Mouse (Mus musculus): ENCODE results near the gene Kcnj16. TPM values are rescaled to one million over a fixed set of nuclear protein-coding genes. Genes with fewer than 3 reads are reported as not detected.
A peak's percentile ranks its signal among the peaks of the same experiment; 100 is the strongest.

Kcnj16 gene
- polyA plus RNA-seq, 1 experiment from 2014 or later: 13.4 TPM

DNA sequence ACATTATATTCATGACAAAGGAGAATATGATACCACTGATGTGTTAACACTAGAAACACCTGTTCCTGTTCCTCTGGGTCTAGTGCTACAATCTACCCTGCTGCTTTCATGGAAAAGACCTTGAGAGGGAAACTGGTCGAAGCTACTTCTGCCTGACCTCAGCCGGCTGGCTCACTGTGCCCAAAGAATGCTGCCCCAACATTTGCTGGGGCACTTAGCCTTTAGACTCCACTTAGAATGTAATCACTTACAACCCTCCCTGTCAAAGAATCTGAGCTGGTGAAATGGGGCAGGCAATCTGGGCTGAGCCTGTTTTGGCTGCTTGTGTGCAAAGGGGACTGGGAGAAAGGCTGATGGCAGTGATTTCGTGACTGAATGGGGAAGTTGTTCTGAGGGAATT, 18.1 kb downstream of the Kcnj16 start:
- Histone ChIP-seq H3K9ac (replicated peaks; ENCODE audit: low read length) (no peak overlapping the region), H3K4me1 (ENCODE audit: insufficient read depth, low read length) (peaks cover 3% of the 10 kb centered on the region; the same call in 1 of the 2 replicates), H3K9me3 (ENCODE audit: low read length) (no peaks in the 10 kb centered on the region), H3K27ac (ENCODE audit: low read length) (peak overlapping the region; percentile 71), H3K4me2 (replicated peaks; ENCODE audit: low read depth, low read length) (no peak overlapping the region), H3K27me3 (ENCODE audit: insufficient read depth, low read length) (no peaks in the 10 kb centered on the region), H3K4me3 (ENCODE audit: low read length) (no peak overlapping the region), H3K36me3 (ENCODE audit: insufficient read depth, low read length) (no peaks in the 10 kb centered on the region)
- WGBS: 39% methylated on average over 3 of the region's 3 CpGs
- ATAC-seq (ENCODE audit: low FRiP score, low TSS enrichment): peak; percentile 82

DNA sequence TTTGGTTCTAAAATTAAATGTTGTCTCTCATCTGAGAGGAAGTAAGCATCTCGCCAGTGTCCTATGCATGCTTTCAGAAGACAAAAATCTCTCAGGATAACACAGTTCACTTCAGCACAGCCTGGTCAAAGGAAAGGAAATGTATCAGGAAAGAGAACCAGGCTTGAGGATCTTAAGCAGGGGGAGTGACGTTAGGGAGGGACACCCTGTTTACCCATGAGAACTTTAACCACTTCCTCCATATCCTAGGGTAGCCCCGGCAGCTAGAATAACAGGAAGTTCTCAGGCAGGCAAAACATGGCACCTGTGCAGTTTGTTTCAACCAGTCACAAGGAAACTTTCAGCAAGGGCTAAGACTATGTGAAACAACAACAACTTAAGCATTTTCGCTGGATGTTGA, 25.8 kb downstream of the Kcnj16 start:
- no peak overlapping the region for H3K4me2 ChIP-seq (replicated peaks; ENCODE audit: low read depth, low read length)
- H3K4me1 ChIP-seq (ENCODE audit: insufficient read depth, low read length): no peaks in the 10 kb centered on the region
- no peaks in the 10 kb centered on the region for H3K9me3 ChIP-seq (ENCODE audit: low read length)
- no peak overlapping the region for H3K27ac ChIP-seq (ENCODE audit: low read length)
- no peak for ATAC-seq (ENCODE audit: low FRiP score, low TSS enrichment)
- WGBS: 37% methylated on average over 4 of the region's 4 CpGs
- no peaks in the 10 kb centered on the region for H3K27me3 ChIP-seq (ENCODE audit: insufficient read depth, low read length)
- H3K9ac ChIP-seq (replicated peaks; ENCODE audit: low read length): no peak overlapping the region
- no peaks in the 10 kb centered on the region for H3K36me3 ChIP-seq (ENCODE audit: insufficient read depth, low read length)
- H3K4me3 ChIP-seq (ENCODE audit: low read length): no peak overlapping the region

DNA sequence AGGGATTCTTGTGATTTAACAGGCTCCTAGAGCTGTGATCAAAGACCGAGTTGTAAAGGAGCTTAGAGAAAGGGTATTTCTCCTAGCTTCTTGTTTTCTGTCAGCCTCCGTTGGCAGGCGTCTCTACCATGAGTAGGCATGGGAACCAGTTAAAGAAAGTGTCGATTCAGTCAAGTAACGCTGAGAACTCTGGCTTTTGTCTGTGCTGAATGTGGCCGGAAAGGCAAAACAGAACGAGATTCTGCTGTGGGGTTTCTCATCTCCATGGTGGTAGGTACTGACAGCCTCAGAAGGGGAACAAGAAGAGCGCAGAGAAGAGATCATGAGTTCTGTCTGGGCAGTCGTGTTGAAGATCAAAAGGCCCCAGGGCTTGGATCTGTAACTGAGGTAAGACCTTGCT, 29.4 kb downstream of the Kcnj16 start:
- 75% methylated on average over 9 of the region's 9 CpGs for WGBS
- ATAC-seq (ENCODE audit: low FRiP score, low TSS enrichment): no peak
- no peak overlapping the region for H3K4me2 ChIP-seq (replicated peaks; ENCODE audit: low read depth, low read length)
- H3K9ac ChIP-seq (replicated peaks; ENCODE audit: low read length): no peak overlapping the region
- H3K27ac ChIP-seq (ENCODE audit: low read length): no peak overlapping the region
- H3K4me1 ChIP-seq (ENCODE audit: insufficient read depth, low read length): no peaks in the 10 kb centered on the region
- no peaks in the 10 kb centered on the region for H3K36me3 ChIP-seq (ENCODE audit: insufficient read depth, low read length)
- no peaks in the 10 kb centered on the region for H3K27me3 ChIP-seq (ENCODE audit: insufficient read depth, low read length)
- no peaks in the 10 kb centered on the region for H3K9me3 ChIP-seq (ENCODE audit: low read length)
- H3K4me3 ChIP-seq (ENCODE audit: low read length): no peak overlapping the region

DNA sequence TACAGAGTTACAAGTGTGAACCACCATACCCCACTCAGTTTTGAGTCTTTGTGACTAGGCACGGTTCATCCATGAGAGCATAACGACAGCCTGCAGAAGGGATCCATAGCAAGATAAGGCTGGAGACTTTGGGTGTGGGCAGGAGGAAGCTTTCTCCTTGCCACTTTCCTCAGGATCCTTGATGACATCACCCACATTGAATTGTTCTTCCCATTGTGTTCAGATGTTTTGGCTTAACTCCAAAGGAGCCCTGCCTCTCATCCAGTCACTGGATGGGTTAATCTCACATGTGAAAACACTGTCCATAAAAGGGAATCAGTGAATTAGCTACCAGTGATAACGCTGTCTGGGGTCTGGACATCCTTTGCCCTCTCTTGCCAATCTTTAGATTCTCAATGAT, 37.3 kb downstream of the Kcnj16 start:
- Histone ChIP-seq H3K9me3 (ENCODE audit: low read length) (no peaks in the 10 kb centered on the region), H3K4me3 (ENCODE audit: low read length) (no peak overlapping the region), H3K27ac (ENCODE audit: low read length) (no peak overlapping the region), H3K27me3 (ENCODE audit: insufficient read depth, low read length) (no peaks in the 10 kb centered on the region), H3K36me3 (ENCODE audit: insufficient read depth, low read length) (no peaks in the 10 kb centered on the region), H3K9ac (replicated peaks; ENCODE audit: low read length) (no peak overlapping the region), H3K4me2 (replicated peaks; ENCODE audit: low read depth, low read length) (no peak overlapping the region), H3K4me1 (ENCODE audit: insufficient read depth, low read length) (no peaks in the 10 kb centered on the region)
- WGBS: 73% methylated on average over 3 of the region's 3 CpGs
- ATAC-seq (ENCODE audit: low FRiP score, low TSS enrichment): no peak

DNA sequence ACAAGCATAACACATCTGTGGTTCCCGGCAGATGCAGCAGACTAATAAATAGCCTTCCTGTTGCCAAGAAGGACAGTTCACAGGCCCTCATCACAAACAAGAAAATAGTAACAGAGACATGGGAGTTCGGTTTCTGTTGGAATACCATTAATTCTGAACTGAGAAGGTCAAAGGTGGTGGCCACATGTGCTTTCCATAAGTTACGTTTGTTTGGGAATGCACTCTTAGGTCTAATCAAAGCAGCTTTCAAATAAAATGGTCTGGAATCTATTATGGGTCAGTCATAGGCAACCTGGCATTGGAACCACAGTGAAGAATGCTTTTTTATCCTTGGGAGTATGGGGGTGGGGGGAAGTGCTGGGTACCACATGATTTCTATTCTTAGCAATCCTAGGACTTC, 41.6 kb downstream of the Kcnj16 start:
- ATAC-seq (ENCODE audit: low FRiP score, low TSS enrichment): no peak
- Histone ChIP-seq H3K4me1 (ENCODE audit: insufficient read depth, low read length) (no peaks in the 10 kb centered on the region), H3K4me3 (ENCODE audit: low read length) (no peak overlapping the region), H3K9me3 (ENCODE audit: low read length) (no peaks in the 10 kb centered on the region), H3K4me2 (replicated peaks; ENCODE audit: low read depth, low read length) (no peak overlapping the region), H3K36me3 (ENCODE audit: insufficient read depth, low read length) (no peaks in the 10 kb centered on the region), H3K27me3 (ENCODE audit: insufficient read depth, low read length) (no peaks in the 10 kb centered on the region), H3K27ac (ENCODE audit: low read length) (no peak overlapping the region), H3K9ac (replicated peaks; ENCODE audit: low read length) (no peak overlapping the region)
- WGBS: 59% methylated on average over 3 of the region's 3 CpGs

DNA sequence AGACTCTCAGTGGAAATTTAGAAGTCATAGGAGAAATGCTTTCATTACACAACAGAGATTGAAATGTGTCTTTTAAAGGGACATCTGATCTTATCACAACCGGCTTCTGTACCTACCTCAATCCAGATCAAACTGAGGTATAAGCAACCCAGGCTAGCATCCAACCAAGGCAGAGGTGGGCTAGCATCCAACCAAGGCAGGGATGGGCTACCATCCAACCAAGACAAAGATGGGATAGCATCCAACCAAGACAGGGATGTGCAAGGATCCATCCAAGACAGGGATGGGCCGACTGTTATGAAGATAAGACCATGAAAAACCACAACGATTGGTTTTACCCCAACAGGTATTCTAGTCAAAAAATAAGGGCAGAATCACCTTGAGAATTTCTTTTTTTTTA, 48.4 kb downstream of the Kcnj16 start:
- H3K27me3 ChIP-seq (ENCODE audit: insufficient read depth, low read length): no peaks in the 10 kb centered on the region
- no peaks in the 10 kb centered on the region for H3K4me1 ChIP-seq (ENCODE audit: insufficient read depth, low read length)
- no peak for ATAC-seq (ENCODE audit: low FRiP score, low TSS enrichment)

DNA sequence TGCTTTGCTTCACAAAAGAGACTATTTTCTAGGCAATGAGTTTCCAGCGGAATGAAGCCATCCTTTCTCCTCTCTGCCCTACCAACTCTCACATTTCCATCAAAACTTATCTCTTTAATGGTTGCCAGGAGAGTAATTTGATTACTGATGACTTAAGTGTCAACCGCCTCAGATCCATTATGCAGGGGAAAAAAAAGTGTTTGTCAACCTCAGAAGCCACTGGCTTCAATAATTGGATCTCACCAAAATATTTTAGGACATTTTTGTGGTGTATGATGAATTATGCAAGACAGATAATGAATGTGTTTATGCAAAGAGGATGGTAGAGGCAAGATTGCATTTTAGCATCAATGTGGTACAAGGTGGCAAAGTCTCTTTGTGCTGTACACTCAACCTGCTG, 52.4 kb downstream of the Kcnj16 start:
- Histone ChIP-seq H3K4me2 (replicated peaks; ENCODE audit: low read depth, low read length) (no peak overlapping the region), H3K27ac (ENCODE audit: low read length) (no peak overlapping the region), H3K36me3 (ENCODE audit: insufficient read depth, low read length) (no peaks in the 10 kb centered on the region), H3K4me3 (ENCODE audit: low read length) (no peak overlapping the region), H3K4me1 (ENCODE audit: insufficient read depth, low read length) (no peaks in the 10 kb centered on the region), H3K9ac (replicated peaks; ENCODE audit: low read length) (no peak overlapping the region), H3K9me3 (ENCODE audit: low read length) (no peaks in the 10 kb centered on the region), H3K27me3 (ENCODE audit: insufficient read depth, low read length) (no peaks in the 10 kb centered on the region)
- no peak for ATAC-seq (ENCODE audit: low FRiP score, low TSS enrichment)
- 55% methylated on average over 2 of the region's 2 CpGs for WGBS

More for the DNA sequence above, 48.4 kb downstream of the Kcnj16 start:
- 95% methylated on average over 3 of the region's 3 CpGs for WGBS
- no peak overlapping the region for H3K4me2 ChIP-seq (replicated peaks; ENCODE audit: low read depth, low read length)
- no peak overlapping the region for H3K4me3 ChIP-seq (ENCODE audit: low read length)
- no peaks in the 10 kb centered on the region for H3K9me3 ChIP-seq (ENCODE audit: low read length)
- H3K27ac ChIP-seq (ENCODE audit: low read length): no peak overlapping the region
- no peak overlapping the region for H3K9ac ChIP-seq (replicated peaks; ENCODE audit: low read length)
- H3K36me3 ChIP-seq (ENCODE audit: insufficient read depth, low read length): no peaks in the 10 kb centered on the region

DNA sequence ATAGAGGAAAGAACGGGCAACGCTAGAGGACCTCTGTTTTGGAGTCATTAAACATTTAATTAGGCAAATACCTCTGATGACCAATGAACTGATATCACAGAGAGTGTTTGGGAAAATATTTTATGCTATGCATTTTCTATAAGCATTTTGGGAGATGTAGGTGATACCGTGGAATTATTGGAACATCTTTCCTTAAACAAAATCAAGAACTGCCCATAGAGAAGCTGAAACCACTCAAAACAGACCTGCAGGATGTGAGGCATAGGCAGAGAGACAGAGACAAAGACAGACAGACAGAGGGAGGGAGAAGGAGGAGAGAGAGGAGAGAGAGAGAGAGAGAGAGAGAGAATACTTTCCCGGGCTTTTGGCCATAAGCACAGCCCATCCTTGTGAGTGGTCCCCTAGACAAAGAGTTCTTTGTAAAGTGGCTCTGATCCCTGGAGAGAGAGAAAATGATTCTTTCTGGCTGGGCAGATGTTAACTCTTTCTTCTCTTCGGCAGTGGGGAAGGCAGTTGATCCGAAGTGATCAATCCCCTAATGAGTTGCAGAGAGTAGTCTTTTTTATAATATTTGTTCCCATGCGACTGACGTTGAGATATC, 54.9 kb downstream of the Kcnj16 start:
- WGBS: 66% methylated on average over 8 of the region's 8 CpGs

DNA sequence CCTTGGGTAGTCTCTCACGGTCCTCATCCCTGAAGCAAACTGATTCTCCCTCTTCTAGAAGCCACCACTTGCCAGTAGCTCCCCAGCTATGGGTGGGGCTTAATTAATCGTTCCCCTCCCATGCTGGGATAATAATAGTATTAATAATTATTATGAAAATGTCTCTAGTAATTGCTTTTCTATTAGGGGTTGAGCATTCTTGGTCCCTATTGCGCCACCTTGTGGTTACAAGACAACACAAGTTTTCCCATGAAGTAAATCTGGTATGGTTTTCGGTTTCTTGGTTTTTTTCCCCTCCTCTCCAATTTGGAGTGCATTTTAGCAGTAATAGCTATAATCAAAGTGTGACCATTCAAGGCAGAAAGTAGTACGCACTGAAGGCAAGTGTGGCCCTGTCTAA, 74.3 kb downstream of the Kcnj16 start:
- no peak overlapping the region for H3K4me3 ChIP-seq (ENCODE audit: low read length)
- 50% methylated on average over 5 of the region's 5 CpGs for WGBS
- ATAC-seq (ENCODE audit: low FRiP score, low TSS enrichment): no peak

More for the DNA sequence above, 54.9 kb downstream of the Kcnj16 start:
- Histone ChIP-seq H3K9ac (replicated peaks; ENCODE audit: low read length) (no peak overlapping the region), H3K27ac (ENCODE audit: low read length) (no peak overlapping the region), H3K27me3 (ENCODE audit: insufficient read depth, low read length) (no peaks in the 10 kb centered on the region), H3K4me3 (ENCODE audit: low read length) (no peak overlapping the region), H3K36me3 (ENCODE audit: insufficient read depth, low read length) (no peaks in the 10 kb centered on the region), H3K9me3 (ENCODE audit: low read length) (no peaks in the 10 kb centered on the region), H3K4me2 (replicated peaks; ENCODE audit: low read depth, low read length) (no peak overlapping the region), H3K4me1 (ENCODE audit: insufficient read depth, low read length) (no peaks in the 10 kb centered on the region)
- no peak for ATAC-seq (ENCODE audit: low FRiP score, low TSS enrichment)

DNA sequence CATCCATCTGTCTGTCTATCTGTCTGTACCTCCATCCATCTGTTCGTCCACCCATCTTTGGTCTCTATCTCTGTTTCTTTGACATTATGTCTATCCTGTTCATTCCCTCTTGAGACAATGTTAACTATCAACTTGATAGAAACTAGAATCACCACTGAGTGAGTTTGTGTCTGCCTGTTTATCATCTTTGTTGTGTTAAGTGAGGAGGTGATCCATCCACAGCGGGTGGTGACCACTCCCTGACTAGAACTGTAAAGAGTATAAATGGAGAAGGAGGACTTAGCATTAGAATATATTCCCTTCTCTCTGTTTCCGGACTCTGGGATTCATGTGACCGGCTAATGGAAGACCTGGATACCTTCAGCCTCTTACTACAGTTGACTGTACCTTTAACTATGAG, 75.5 kb downstream of the Kcnj16 start:
- 82% methylated on average over 4 of the region's 4 CpGs for WGBS
- Histone ChIP-seq H3K4me1 (ENCODE audit: insufficient read depth, low read length) (no peaks in the 10 kb centered on the region), H3K27me3 (ENCODE audit: insufficient read depth, low read length) (no peaks in the 10 kb centered on the region; the same call in 1 of the 2 replicates), H3K36me3 (ENCODE audit: insufficient read depth, low read length) (no peaks in the 10 kb centered on the region), H3K9ac (replicated peaks; ENCODE audit: low read length) (no peak overlapping the region), H3K9me3 (ENCODE audit: low read length) (no peaks in the 10 kb centered on the region), H3K4me2 (replicated peaks; ENCODE audit: low read depth, low read length) (no peak overlapping the region), H3K27ac (ENCODE audit: low read length) (no peak overlapping the region), H3K4me3 (ENCODE audit: low read length) (no peak overlapping the region)
- ATAC-seq (ENCODE audit: low FRiP score, low TSS enrichment): no peak

More for the DNA sequence above, 74.3 kb downstream of the Kcnj16 start:
- Histone ChIP-seq H3K4me1 (ENCODE audit: insufficient read depth, low read length) (no peaks in the 10 kb centered on the region), H3K27me3 (ENCODE audit: insufficient read depth, low read length) (no peaks in the 10 kb centered on the region; the same call in 1 of the 2 replicates), H3K9ac (replicated peaks; ENCODE audit: low read length) (no peak overlapping the region), H3K27ac (ENCODE audit: low read length) (no peak overlapping the region), H3K4me2 (replicated peaks; ENCODE audit: low read depth, low read length) (no peak overlapping the region), H3K9me3 (ENCODE audit: low read length) (no peaks in the 10 kb centered on the region), H3K36me3 (ENCODE audit: insufficient read depth, low read length) (no peaks in the 10 kb centered on the region)

Data from kidney, embryonic 16.5 days (tissue).